Mouse (Mus musculus): Measurements from ENCODE around the gene Slc12a5. TPM values are rescaled to one million over a fixed set of nuclear protein-coding genes. Genes with fewer than 3 reads are reported as not detected.

The Slc12a5 gene
- total RNA-seq (2023): 0.15 TPM

GRCm38 (mm10) chr2:164960716-164961441, at the start of gene Slc12a5:
TSS of gene Slc12a5 (plus strand) at chr2:164960802.

GRCm38 (mm10) chr2:164911086-164912048, 49.2 kb upstream of the Slc12a5 start, which contains the start of gene Zfp335:
TSS of gene Zfp335 (minus strand) at chr2:164911757.

GRCm38 (mm10) chr2:164940140-164940830, 20.3 kb upstream of the Slc12a5 start, which contains the start of gene Mmp9:
TSS of gene Mmp9 (plus strand) at chr2:164940780.

GRCm38 (mm10) chr2:165034131-165035057, 73.8 kb downstream of the Slc12a5 start, which contains the start of gene Ncoa5:
TSS of gene Ncoa5 (minus strand) at chr2:165034867.

Other genes starting within 250 kb of the Slc12a5 start
- gene Spint5, start 245.5 kb upstream of the Slc12a5 start, total RNA-seq (2023): not detected
- gene Wfdc3, start 214.9 kb upstream of the Slc12a5 start, total RNA-seq (2023): 0.35 TPM
- 46.4 TPM for gene Dnttip1, start 214.8 kb upstream of the Slc12a5 start, total RNA-seq (2023)
- gene Ube2c, start 190.9 kb upstream of the Slc12a5 start, total RNA-seq (2023): 1.9 TPM
- gene Tnnc2, start 180.8 kb upstream of the Slc12a5 start, total RNA-seq (2023): not detected
- gene Snx21, start 175.0 kb upstream of the Slc12a5 start, total RNA-seq (2023): 0.65 TPM
- 39.4 TPM for gene Acot8, start 155.9 kb upstream of the Slc12a5 start, total RNA-seq (2023)
- 3.0 TPM for gene Zswim3, start 155.7 kb upstream of the Slc12a5 start, total RNA-seq (2023)
- 11.9 TPM for gene Zswim1, start 138.1 kb upstream of the Slc12a5 start, total RNA-seq (2023)
- not detected for gene Spata25, start 132.3 kb upstream of the Slc12a5 start, total RNA-seq (2023)
- gene Ctsa, start 127.9 kb upstream of the Slc12a5 start, total RNA-seq (2023): 91.4 TPM
- gene Neurl2, start 127.3 kb upstream of the Slc12a5 start, total RNA-seq (2023): 0.59 TPM
- 0.86 TPM for gene Pltp, start 103.1 kb upstream of the Slc12a5 start, total RNA-seq (2023)
- gene Pcif1, start 81.5 kb upstream of the Slc12a5 start, total RNA-seq (2023): 115 TPM
- gene Zfp335, start 49.0 kb upstream of the Slc12a5 start, total RNA-seq (2023): 56.1 TPM
- 2.5 TPM for gene Mmp9, start 20.0 kb upstream of the Slc12a5 start, total RNA-seq (2023)
- 42.5 TPM for gene Ncoa5, start 74.1 kb downstream of the Slc12a5 start, total RNA-seq (2023)
- 7.1 TPM for gene Cd40, start 94.8 kb downstream of the Slc12a5 start, total RNA-seq (2023)
- not detected for gene 1700025C18Rik, start 129.9 kb downstream of the Slc12a5 start, total RNA-seq (2023)